Mouse (Mus musculus) limb, embryonic 11.5 days (tissue): ENCODE data around the gene Retreg3. TPM values are rescaled to one million over a fixed set of nuclear protein-coding genes. Genes with fewer than 3 reads are reported as not detected.

Experiments
- ATAC-seq: fragments of 200-750 bp; cut with Nextera tagmentation; 2 replicates; pipeline ENCODE4 v1.8.0; 2017; ENCODE audit warnings: low read depth; ENCODE audit not compliant: insufficient number of reproducible peaks, low FRiP score, low TSS enrichment
- DNase-seq: peaks from one replicate; pipeline ENCODE4 v3.0.0-alpha.2; 2015; ENCODE audit warnings: low spot score
- H3K27ac ChIP-seq: fragments of 300-500 bp; sonication (generic); replicated peaks from 2 replicates; pipeline ENCODE4 v1.5.1; 2014; ENCODE audit warnings: low read depth, mild to moderate bottlenecking, low read length
- H3K27me3 ChIP-seq: fragments of 300-500 bp; sonication (generic); 2 replicates; pipeline ENCODE4 v1.6.1; 2014; ENCODE audit warnings: mild to moderate bottlenecking, low read length, mixed read lengths; ENCODE audit not compliant: control insufficient read depth, insufficient read depth
- H3K36me3 ChIP-seq: fragments of 300-500 bp; sonication (generic); 2 replicates; pipeline ENCODE4 v1.6.1; 2014; ENCODE audit warnings: mild to moderate bottlenecking, low read length, moderate library complexity, mixed read lengths; ENCODE audit not compliant: control insufficient read depth, insufficient read depth
- H3K4me1 ChIP-seq: fragments of 300-500 bp; sonication (generic); 2 replicates; pipeline ENCODE4 v1.6.1; 2014; ENCODE audit warnings: low read length, mixed read lengths; ENCODE audit not compliant: control insufficient read depth, insufficient read depth
- H3K4me2 ChIP-seq: fragments of 300-500 bp; sonication (generic); 2 replicates; pipeline ENCODE4 v1.6.1; 2014; ENCODE audit warnings: low read depth, mild to moderate bottlenecking, moderate library complexity; ENCODE audit not compliant: severe bottlenecking
- H3K4me3 ChIP-seq: fragments of 300-500 bp; sonication (generic); 2 replicates; pipeline ENCODE4 v1.5.1; 2014; ENCODE audit warnings: low read depth, low read length
- H3K9ac ChIP-seq: fragments of 300-500 bp; sonication (generic); 2 replicates; pipeline ENCODE4 v1.6.1; 2014; ENCODE audit warnings: mild to moderate bottlenecking, low read length
- H3K9me3 ChIP-seq: fragments of 300-500 bp; sonication (generic); 2 replicates; pipeline ENCODE4 v1.6.1; 2016; ENCODE audit warnings: low read length; ENCODE audit not compliant: control insufficient read depth
- WGBS: fragments of 180-500 bp; shearing (Covaris S2); extraction: QIAGEN DNeasy Blood & Tissue Kit; methylation state at CpG from one replicate; pipeline ENCODE4 v1.1.7; 2014; 5-methylcytosine and 5-hydroxymethylcytosine counted together
- polyA plus RNA-seq: library from polyadenylated mRNA; unstranded; fragments of >200 nt; fragmentation: Nextera tagmentation; extraction: Ambion mirVana; gene quantifications from 2 replicates; pipeline ENCODE4 v1.2.1, GENCODE M21; 2014

Retreg3 gene
- polyA plus RNA-seq, 1 experiment from 2014 or later, result 10.3 TPM

- 57% methylated on average over 4 of the region's 4 CpGs for WGBS
- Histone ChIP-seq H3K27me3 (no peaks in the 10 kb centered on the region), H3K9me3 (no peaks in the 10 kb centered on the region), H3K9ac (no peak overlapping the region), H3K4me3 (peak overlapping the region; percentile 97), H3K4me2 (peak overlapping the region; percentile 92), H3K4me1 (peaks cover 12% of the 10 kb centered on the region), H3K36me3 (peaks cover 1% of the 10 kb centered on the region; the same call in 1 of the 2 replicates), H3K27ac (no peak overlapping the region)
- no peak for DNase-seq
- no peak for ATAC-seq
These were observed 1.6 kb downstream of the Retreg3 start for GRCm38 (mm10) chr11:101118105-101118504.

GRCm38 (mm10) chr11:101115564-101115963, 4.1 kb downstream of the Retreg3 start:
- 72% methylated on average over 2 of the region's 2 CpGs for WGBS
- H3K9ac ChIP-seq, result no peak overlapping the region
- peaks cover 2% of the 10 kb centered on the region; the same call in 1 of the 2 replicates for H3K36me3 ChIP-seq
- H3K27ac ChIP-seq, result no peak overlapping the region
- H3K9me3 ChIP-seq, result no peaks in the 10 kb centered on the region
- H3K27me3 ChIP-seq, result no peaks in the 10 kb centered on the region
- no peak overlapping the region for H3K4me3 ChIP-seq
- H3K4me2 ChIP-seq, result no peak overlapping the region
- DNase-seq (no peak), ATAC-seq (no peak)
- peaks cover 9% of the 10 kb centered on the region for H3K4me1 ChIP-seq

- Histone ChIP-seq H3K9ac (no peak overlapping the region), H3K4me2 (no peak overlapping the region), H3K36me3 (peaks cover 2% of the 10 kb centered on the region; the same call in 1 of the 2 replicates), H3K27ac (no peak overlapping the region), H3K9me3 (no peaks in the 10 kb centered on the region), H3K4me1 (no peaks in the 10 kb centered on the region), H3K4me3 (no peak overlapping the region), H3K27me3 (no peaks in the 10 kb centered on the region)
- DNase-seq (no peak), ATAC-seq (no peak)
- WGBS, result 88% methylated on average over 3 of the region's 3 CpGs
These were observed 7.5 kb downstream of the Retreg3 start for GRCm38 (mm10) chr11:101112186-101112585.

- no peak overlapping the region for H3K9ac ChIP-seq
- no peak for DNase-seq
- H3K4me3 ChIP-seq, result no peak overlapping the region
- H3K9me3 ChIP-seq, result no peaks in the 10 kb centered on the region
- H3K27me3 ChIP-seq, result no peaks in the 10 kb centered on the region
- H3K4me1 ChIP-seq, result no peaks in the 10 kb centered on the region
- no peak for ATAC-seq
- WGBS, result 91% methylated on average over 4 of the region's 4 CpGs
- H3K27ac ChIP-seq, result no peak overlapping the region
- H3K36me3 ChIP-seq, result peaks cover 2% of the 10 kb centered on the region; the same call in 1 of the 2 replicates
- H3K4me2 ChIP-seq, result no peak overlapping the region
These were observed 8.5 kb downstream of the Retreg3 start for GRCm38 (mm10) chr11:101111178-101111577.

- no peak overlapping the region for H3K9ac ChIP-seq
- H3K9me3 ChIP-seq, result no peaks in the 10 kb centered on the region
- H3K4me2 ChIP-seq, result no peak overlapping the region
- no peak overlapping the region for H3K27ac ChIP-seq
- DNase-seq (no peak), ATAC-seq (no peak)
- no peaks in the 10 kb centered on the region for H3K27me3 ChIP-seq
- no peak overlapping the region for H3K4me3 ChIP-seq
- peaks cover 2% of the 10 kb centered on the region; the same call in 1 of the 2 replicates for H3K36me3 ChIP-seq
- WGBS, result 53% methylated on average over 5 of the region's 5 CpGs
- H3K4me1 ChIP-seq, result no peaks in the 10 kb centered on the region
These were observed 9.0 kb downstream of the Retreg3 start for GRCm38 (mm10) chr11:101110708-101111107.

GRCm38 (mm10) chr11:101109351-101109750, 10.3 kb downstream of the Retreg3 start:
- DNase-seq, result no peak
- H3K27me3 ChIP-seq, result no peaks in the 10 kb centered on the region
- no peak overlapping the region for H3K9ac ChIP-seq
- H3K36me3 ChIP-seq, result peaks cover 2% of the 10 kb centered on the region; the same call in 1 of the 2 replicates
- no peak for ATAC-seq
- no peaks in the 10 kb centered on the region for H3K4me1 ChIP-seq
- WGBS, result 86% methylated on average over 4 of the region's 4 CpGs
- no peak overlapping the region for H3K4me2 ChIP-seq
- no peaks in the 10 kb centered on the region for H3K9me3 ChIP-seq
- H3K27ac ChIP-seq, result no peak overlapping the region
- no peak overlapping the region for H3K4me3 ChIP-seq

- H3K4me3 ChIP-seq, result no peak overlapping the region
- no peaks in the 10 kb centered on the region for H3K9me3 ChIP-seq
- H3K27me3 ChIP-seq, result no peaks in the 10 kb centered on the region
- no peak overlapping the region for H3K9ac ChIP-seq
- DNase-seq (no peak), ATAC-seq (no peak)
- no peak overlapping the region for H3K27ac ChIP-seq
- WGBS, result 85% methylated on average over 5 of the region's 5 CpGs
- no peak overlapping the region for H3K4me2 ChIP-seq
- H3K36me3 ChIP-seq, result peaks cover 20% of the 10 kb centered on the region
- no peaks in the 10 kb centered on the region for H3K4me1 ChIP-seq
These were observed 16.7 kb downstream of the Retreg3 start for GRCm38 (mm10) chr11:101103011-101103410.

- no peaks in the 10 kb centered on the region for H3K27me3 ChIP-seq
- no peaks in the 10 kb centered on the region for H3K9me3 ChIP-seq
- DNase-seq (no peak), ATAC-seq (no peak)
- no peak overlapping the region for H3K4me3 ChIP-seq
- no peak overlapping the region for H3K9ac ChIP-seq
- no peak overlapping the region for H3K4me2 ChIP-seq
- WGBS, result 90% methylated on average over 8 of the region's 8 CpGs
- H3K4me1 ChIP-seq, result no peaks in the 10 kb centered on the region; the same call in 1 of the 2 replicates
- peaks cover 28% of the 10 kb centered on the region for H3K36me3 ChIP-seq
- H3K27ac ChIP-seq, result no peak overlapping the region
These were observed 21.5 kb downstream of the Retreg3 start for GRCm38 (mm10) chr11:101098231-101098630.
